Mouse (Mus musculus) neural tube, embryonic 13.5 days (tissue): Measurements from ENCODE around the gene Cnot11. TPM values are rescaled to one million over a fixed set of nuclear protein-coding genes. Genes with fewer than 3 reads are reported as not detected.
A peak's percentile ranks its signal among the peaks of the same experiment; 100 is the strongest.

ENCODE experiments used
- ATAC-seq: fragments of 200-750 bp; cut with Nextera tagmentation; 2 replicates; pipeline ENCODE4 v1.8.0; 2017; ENCODE audit warnings: low read depth, mild to moderate bottlenecking, moderate TSS enrichment, moderate library complexity
- H3K27ac ChIP-seq: fragments of 300-500 bp; sonication (generic); replicated peaks from 2 replicates; pipeline ENCODE4 v1.5.1; 2015; ENCODE audit warnings: moderate library complexity, mild to moderate bottlenecking, inconsistent platforms
- H3K27me3 ChIP-seq: fragments of 300-500 bp; sonication (generic); 2 replicates; pipeline ENCODE4 v1.6.1; 2015; ENCODE audit warnings: mild to moderate bottlenecking, inconsistent platforms
- H3K36me3 ChIP-seq: fragments of 300-500 bp; sonication (generic); 2 replicates; pipeline ENCODE4 v1.6.1; 2015; ENCODE audit warnings: mild to moderate bottlenecking, inconsistent platforms
- H3K4me1 ChIP-seq: fragments of 300-500 bp; sonication (generic); replicated peaks from 2 replicates; pipeline ENCODE4 v1.6.1; 2015; ENCODE audit warnings: inconsistent platforms
- H3K4me2 ChIP-seq: fragments of 300-500 bp; sonication (generic); 2 replicates; pipeline ENCODE4 v1.6.1; 2015; ENCODE audit warnings: inconsistent platforms, mild to moderate bottlenecking, moderate library complexity
- H3K4me3 ChIP-seq: fragments of 300-500 bp; sonication (generic); 2 replicates; pipeline ENCODE4 v1.5.1; 2015; ENCODE audit warnings: mild to moderate bottlenecking, inconsistent platforms
- H3K9ac ChIP-seq: fragments of 300-500 bp; sonication (generic); 2 replicates; pipeline ENCODE4 v1.6.1; 2015; ENCODE audit warnings: moderate library complexity, mild to moderate bottlenecking, inconsistent platforms
- H3K9me3 ChIP-seq: fragments of 300-500 bp; sonication (generic); 2 replicates; pipeline ENCODE4 v1.6.1; 2016; ENCODE audit warnings: inconsistent platforms
- WGBS: fragments of 180-500 bp; shearing (Covaris S2); methylation state at CpG from one replicate; pipeline ENCODE4 v1.1.7; 2015; 5-methylcytosine and 5-hydroxymethylcytosine counted together
- polyA plus RNA-seq: library from polyadenylated mRNA; unstranded; fragments of >200 nt; fragmentation: Nextera tagmentation; extraction: Ambion mirVana; gene quantifications from 2 replicates; pipeline ENCODE4 v1.2.1, GENCODE M21; 2015

Gene Cnot11
- polyA plus RNA-seq, 1 experiment from 2014 or later = 17.4 TPM

DNA sequence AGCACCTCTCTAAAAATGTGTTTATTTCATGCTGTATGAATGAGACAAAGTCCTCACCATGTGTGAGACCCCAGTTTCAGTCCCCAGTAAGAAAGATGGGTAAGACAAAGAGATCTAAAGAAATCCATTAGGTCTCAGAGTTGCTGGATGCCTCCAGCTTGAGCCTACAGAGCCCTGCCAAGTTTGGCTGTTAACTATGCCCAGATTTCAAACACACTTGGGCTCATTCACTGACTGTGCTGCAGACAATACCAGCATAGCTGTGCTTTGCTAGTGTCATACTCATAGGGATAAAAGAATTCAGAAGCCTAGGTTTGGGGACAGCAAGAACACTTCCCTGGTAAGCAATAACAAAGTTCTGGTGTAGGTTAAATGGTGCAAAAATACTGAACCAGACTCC lies 33.3 kb downstream of the Cnot11 start:
- Histone ChIP-seq H3K27ac (no peak overlapping the region), H3K36me3 (peaks cover 11% of the 10 kb centered on the region; the same call in 1 of the 2 replicates), H3K4me3 (no peak overlapping the region), H3K4me1 (peaks cover 13% of the 10 kb centered on the region), H3K9ac (no peak overlapping the region), H3K4me2 (no peak overlapping the region), H3K27me3 (no peaks in the 10 kb centered on the region), H3K9me3 (no peaks in the 10 kb centered on the region)
- ATAC-seq = no peak

DNA sequence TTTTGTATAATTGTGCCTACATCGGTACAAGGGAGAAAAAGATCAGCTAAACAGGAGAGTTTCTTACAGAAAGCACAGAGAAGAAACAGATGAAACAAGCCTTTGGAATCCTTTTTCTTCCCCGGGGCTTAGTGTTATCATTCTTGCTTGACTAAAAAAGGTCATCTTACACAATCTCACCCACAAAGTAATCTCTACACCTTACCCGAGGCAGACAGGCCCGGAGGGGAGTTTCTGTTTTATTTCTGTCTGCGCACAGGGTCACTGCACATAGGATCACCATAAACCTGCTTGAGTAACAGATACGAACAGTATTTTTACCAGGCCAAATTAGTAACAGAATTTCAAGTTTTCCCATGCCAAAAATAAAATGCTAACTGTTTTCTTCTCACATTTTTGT lies 36.9 kb downstream of the Cnot11 start:
- no peak for ATAC-seq
- WGBS = 72% methylated on average over 6 of the region's 6 CpGs

DNA sequence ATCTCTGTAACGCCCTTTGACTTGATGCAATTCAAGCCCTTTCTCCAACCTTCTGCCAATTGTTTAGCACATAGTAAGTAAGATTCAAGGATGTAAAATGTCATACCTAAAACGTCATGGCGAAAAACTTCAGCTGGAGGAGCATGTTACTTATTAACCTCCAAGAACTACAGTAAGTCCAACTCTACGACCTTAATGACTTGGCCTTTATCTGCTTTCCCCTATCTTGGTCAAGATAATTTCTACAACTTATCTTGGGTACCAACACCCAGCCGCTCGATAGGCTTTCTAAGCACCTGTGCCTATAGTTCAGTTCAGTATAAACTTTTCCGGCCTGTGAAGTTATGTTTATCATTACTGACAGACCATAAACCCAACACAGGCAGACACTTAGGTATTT lies 39.1 kb downstream of the Cnot11 start:
- no peak overlapping the region for H3K27ac ChIP-seq
- H3K4me1 ChIP-seq = peaks cover 30% of the 10 kb centered on the region
- WGBS = 90% methylated on average over 7 of the region's 7 CpGs
- H3K9me3 ChIP-seq = no peaks in the 10 kb centered on the region
- no peak overlapping the region for H3K9ac ChIP-seq
- peaks cover 3% of the 10 kb centered on the region; the same call in 1 of the 2 replicates for H3K36me3 ChIP-seq
- H3K27me3 ChIP-seq = no peaks in the 10 kb centered on the region
- no peak for ATAC-seq
- no peak overlapping the region for H3K4me2 ChIP-seq
- H3K4me3 ChIP-seq = no peak overlapping the region

More for the DNA sequence above, 36.9 kb downstream of the Cnot11 start:
- Histone ChIP-seq H3K36me3 (peaks cover 3% of the 10 kb centered on the region; the same call in 1 of the 2 replicates), H3K27ac (no peak overlapping the region), H3K4me2 (no peak overlapping the region), H3K9me3 (no peaks in the 10 kb centered on the region), H3K4me1 (peaks cover 25% of the 10 kb centered on the region), H3K9ac (no peak overlapping the region), H3K27me3 (no peaks in the 10 kb centered on the region), H3K4me3 (no peak overlapping the region)

DNA sequence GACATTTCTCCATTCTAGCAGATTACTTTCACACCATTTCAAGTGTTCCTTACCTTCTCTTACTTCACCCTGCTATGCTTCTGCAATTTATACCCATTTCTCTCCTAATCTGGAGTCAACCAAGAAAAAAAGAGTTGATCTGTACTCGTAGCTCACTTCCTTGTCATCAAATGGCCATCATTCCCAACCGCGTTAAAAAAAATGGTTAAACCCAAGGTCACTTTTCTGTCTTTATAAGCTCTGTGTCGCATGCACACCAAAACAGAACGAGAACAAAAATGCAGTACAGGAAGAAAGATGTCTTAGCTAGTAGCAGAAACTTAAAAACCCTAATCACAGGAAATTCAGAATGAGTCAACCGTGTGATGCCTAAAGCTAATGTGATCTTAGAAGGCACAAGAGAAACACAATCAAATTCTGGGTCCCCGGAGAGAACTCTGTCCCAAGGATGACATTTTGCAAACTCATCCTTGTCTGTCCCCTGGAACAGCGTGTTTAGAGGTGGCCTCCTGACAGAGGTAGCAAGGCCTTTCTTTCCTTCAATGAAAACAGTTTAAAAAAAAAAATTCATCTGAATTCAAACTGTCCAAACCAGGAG lies 41.1 kb downstream of the Cnot11 start:
- Histone ChIP-seq H3K4me3 (peak overlapping the region; percentile 68), H3K9ac (peak overlapping the region; percentile 96), H3K27me3 (no peaks in the 10 kb centered on the region), H3K27ac (0 out of 2 replicates have a peak overlapping the region, but pooled peaks have one; percentile 10), H3K36me3 (no peaks in the 10 kb centered on the region), H3K4me1 (peaks cover 30% of the 10 kb centered on the region), H3K9me3 (no peaks in the 10 kb centered on the region), H3K4me2 (peak overlapping the region; percentile 80)
- 18% methylated on average over 8 of the region's 8 CpGs for whole genome bisulfite sequencing
- ATAC-seq = no peak

DNA sequence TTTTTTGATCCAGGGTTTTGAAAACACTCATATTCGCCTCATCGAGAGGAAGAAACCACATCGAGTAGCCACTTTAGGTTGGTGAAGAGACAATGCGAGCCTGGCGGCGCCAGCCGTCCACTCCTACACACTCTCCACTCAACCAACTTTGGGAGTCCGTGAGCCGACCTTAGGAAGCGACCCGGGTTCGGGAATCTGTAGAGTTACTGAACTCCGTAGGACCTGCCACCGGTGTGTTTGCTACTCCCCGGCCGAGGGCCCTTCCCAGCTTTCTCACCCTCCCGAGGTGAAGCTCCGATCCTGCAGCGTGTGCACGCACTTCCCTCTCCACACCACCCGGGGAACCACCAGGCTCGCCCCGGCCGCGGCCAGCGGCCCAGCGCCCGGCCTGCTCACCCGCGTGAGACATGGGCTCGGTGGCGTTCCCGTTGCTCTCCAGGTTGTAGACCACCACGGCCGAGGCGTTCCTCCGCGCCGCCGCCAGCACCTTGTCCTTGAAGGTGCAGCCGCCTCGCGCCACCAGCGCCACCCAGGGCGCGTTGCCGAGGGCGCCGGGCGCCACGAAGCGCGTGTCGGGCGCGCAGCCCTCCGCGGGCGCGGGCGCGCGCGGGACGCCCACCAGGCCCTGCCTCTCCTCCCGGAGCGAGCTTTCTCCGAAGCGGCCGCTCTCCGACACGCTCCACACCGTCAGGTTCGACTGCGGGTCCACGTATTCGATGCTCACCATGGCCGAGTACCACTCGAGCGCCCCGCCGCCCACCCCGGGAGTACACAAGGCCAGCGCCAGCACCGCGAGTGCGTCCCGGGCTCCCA lies 41.8 kb downstream of the Cnot11 start:
- Histone ChIP-seq H3K27me3 (no peaks in the 10 kb centered on the region), H3K4me2 (peak overlapping the region; percentile 80), H3K36me3 (no peaks in the 10 kb centered on the region), H3K9ac (peak overlapping the region; percentile 96), H3K4me1 (peaks cover 25% of the 10 kb centered on the region), H3K9me3 (no peaks in the 10 kb centered on the region), H3K4me3 (peak overlapping the region; percentile 68), H3K27ac (peak overlapping the region; percentile 99)
- WGBS = under 1% methylated on average over 85 of the region's 88 CpGs
- ATAC-seq = peak; percentile 88

DNA sequence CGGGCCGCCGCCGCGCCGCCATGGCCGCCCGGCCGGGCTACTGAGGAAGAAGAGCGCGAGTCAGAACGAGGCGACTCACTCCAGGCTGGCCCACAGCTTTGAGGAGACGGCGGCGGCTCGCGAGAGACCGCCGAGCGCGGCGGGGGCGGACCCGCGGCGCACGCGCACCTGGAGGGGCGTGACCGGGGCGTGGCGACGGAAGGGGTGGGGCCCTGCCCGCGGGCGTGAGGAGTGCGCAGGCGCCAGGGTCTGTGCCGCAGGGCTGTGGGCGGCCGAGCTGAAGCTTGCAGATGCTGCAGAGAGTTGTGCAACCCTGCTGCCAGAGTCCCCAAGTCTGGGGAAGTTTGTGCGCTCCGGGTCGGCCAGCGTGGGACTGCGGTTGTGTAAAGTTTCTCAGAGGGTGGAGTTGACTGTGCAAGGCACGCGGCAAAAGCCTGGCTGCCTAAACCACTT lies 42.5 kb downstream of the Cnot11 start, which contains the start of gene Rnf149:
TSS of gene Rnf149 (minus strand) at position 153 of the 453 bp plus-strand sequence.
- ATAC-seq = peak; percentile 96

DNA sequence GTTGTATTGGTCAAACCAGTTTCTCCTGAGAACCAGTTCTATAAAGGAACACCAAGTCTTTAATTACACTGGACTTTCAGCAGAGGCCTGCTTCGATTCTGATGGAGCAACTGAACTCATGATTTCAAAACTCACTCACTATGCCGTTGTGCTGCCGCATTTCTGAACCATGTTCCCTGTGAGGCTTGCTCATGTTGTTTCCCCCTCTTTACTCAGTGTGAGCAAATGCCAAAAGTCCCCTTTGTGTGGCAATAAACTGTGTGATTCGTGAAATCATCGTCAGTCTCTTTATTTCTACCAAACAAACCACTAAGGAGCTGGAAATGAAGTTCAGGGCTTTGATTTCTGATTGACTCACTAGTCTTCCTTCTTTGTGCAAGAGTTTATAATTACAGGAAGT lies 43.7 kb downstream of the Cnot11 start:
- H3K36me3 ChIP-seq = no peaks in the 10 kb centered on the region
- peaks cover 23% of the 10 kb centered on the region for H3K4me1 ChIP-seq
- no peak for ATAC-seq
- no peaks in the 10 kb centered on the region for H3K27me3 ChIP-seq
- no peak overlapping the region for H3K4me2 ChIP-seq
- H3K9me3 ChIP-seq = no peaks in the 10 kb centered on the region
- WGBS = 90% methylated on average over 5 of the region's 5 CpGs
- no peak overlapping the region for H3K27ac ChIP-seq
- no peak overlapping the region for H3K9ac ChIP-seq
- no peak overlapping the region for H3K4me3 ChIP-seq

More for the DNA sequence above, 42.5 kb downstream of the Cnot11 start, which contains the start of gene Rnf149:
- Histone ChIP-seq H3K27me3 (no peaks in the 10 kb centered on the region), H3K4me2 (peak within 1 kb of the TSS; percentile 80), H3K4me3 (peak within 1 kb of the TSS; percentile 68), H3K36me3 (no peaks in the 10 kb centered on the region), H3K4me1 (peaks cover 23% of the 10 kb centered on the region), H3K27ac (peak within 1 kb of the TSS; percentile 99), H3K9ac (peak within 1 kb of the TSS; percentile 96), H3K9me3 (no peaks in the 10 kb centered on the region)
- WGBS = under 1% methylated on average over 48 of the region's 49 CpGs

DNA sequence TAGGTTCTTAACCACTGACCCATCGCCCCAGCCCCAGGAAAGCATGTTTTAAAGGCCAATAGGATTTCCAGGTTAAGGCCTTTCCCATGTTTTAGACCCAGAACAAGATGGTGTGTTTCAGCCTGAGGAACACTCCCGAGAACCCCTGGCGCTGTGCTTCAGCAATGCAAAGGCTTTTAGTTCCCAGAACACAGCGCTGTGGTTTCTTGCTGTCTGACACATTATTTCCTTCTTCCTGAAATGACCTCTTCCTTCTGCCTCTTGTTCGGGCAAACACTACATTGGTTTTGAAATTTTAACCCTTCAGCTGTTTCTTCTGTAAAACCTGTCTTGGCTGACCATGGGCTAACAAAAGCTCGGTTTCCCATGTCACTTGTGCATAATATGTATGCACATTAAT lies 44.3 kb downstream of the Cnot11 start:
- H3K9ac ChIP-seq = no peak overlapping the region
- H3K36me3 ChIP-seq = no peaks in the 10 kb centered on the region
- no peak for ATAC-seq
- peaks cover 23% of the 10 kb centered on the region for H3K4me1 ChIP-seq
- H3K4me3 ChIP-seq = no peak overlapping the region
- 86% methylated on average over 6 of the region's 6 CpGs for WGBS
- no peaks in the 10 kb centered on the region for H3K27me3 ChIP-seq
- no peak overlapping the region for H3K4me2 ChIP-seq
- no peaks in the 10 kb centered on the region for H3K9me3 ChIP-seq
- H3K27ac ChIP-seq = no peak overlapping the region

DNA sequence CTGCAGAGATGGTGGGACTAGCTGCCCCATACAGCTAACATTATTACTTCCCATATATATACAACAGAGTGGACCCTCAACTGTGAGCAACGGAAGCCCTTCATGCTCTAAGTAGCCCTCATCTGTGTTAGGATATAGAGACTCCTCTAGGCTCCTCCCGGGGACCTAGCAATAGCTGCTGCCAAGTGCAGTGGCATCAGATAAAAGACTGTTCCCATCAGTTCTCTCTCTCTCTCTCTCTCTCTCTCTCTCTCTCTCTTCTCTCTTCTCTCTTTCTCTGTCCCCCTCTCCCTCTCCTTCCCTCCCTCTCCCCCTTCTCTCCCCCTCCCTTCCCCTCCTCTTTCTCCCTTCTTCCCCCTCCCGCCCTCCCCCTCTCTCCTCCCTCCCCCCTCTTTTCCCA lies 46.4 kb downstream of the Cnot11 start:
- H3K4me2 ChIP-seq = no peak overlapping the region
- no peak overlapping the region for H3K27ac ChIP-seq
- no peak overlapping the region for H3K4me3 ChIP-seq
- H3K9ac ChIP-seq = no peak overlapping the region
- H3K36me3 ChIP-seq = no peaks in the 10 kb centered on the region
- H3K9me3 ChIP-seq = no peaks in the 10 kb centered on the region
- no peak for ATAC-seq
- H3K27me3 ChIP-seq = no peaks in the 10 kb centered on the region
- 81% methylated on average over 2 of the region's 3 CpGs for WGBS
- H3K4me1 ChIP-seq = peaks cover 5% of the 10 kb centered on the region; the same call in 1 of the 2 replicates

DNA sequence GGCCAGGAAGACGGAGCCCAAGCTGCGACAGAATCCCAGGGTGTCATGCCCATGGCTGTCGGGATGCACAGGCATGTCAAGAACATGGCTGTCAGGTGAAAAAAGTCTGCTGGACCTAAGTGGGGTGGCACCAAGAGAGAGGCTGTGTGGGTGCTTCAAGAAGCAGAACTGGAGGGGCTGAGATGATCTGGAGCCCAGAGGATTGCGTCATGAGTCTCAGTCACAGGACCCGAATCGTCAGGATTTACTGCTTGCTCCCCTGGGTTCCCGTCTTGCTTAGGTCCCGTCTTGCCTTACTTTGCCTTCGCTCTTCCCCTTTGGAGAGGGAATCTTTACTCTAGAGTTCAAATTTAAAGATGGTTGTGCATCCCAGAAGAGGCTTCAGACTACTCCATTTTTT lies 48.4 kb downstream of the Cnot11 start:
- 88% methylated on average over 9 of the region's 9 CpGs for WGBS
- Histone ChIP-seq H3K36me3 (no peaks in the 10 kb centered on the region), H3K4me2 (no peak overlapping the region), H3K4me1 (no peaks in the 10 kb centered on the region), H3K4me3 (no peak overlapping the region), H3K27me3 (no peaks in the 10 kb centered on the region), H3K9me3 (no peaks in the 10 kb centered on the region), H3K27ac (no peak overlapping the region), H3K9ac (no peak overlapping the region)
- no peak for ATAC-seq

DNA sequence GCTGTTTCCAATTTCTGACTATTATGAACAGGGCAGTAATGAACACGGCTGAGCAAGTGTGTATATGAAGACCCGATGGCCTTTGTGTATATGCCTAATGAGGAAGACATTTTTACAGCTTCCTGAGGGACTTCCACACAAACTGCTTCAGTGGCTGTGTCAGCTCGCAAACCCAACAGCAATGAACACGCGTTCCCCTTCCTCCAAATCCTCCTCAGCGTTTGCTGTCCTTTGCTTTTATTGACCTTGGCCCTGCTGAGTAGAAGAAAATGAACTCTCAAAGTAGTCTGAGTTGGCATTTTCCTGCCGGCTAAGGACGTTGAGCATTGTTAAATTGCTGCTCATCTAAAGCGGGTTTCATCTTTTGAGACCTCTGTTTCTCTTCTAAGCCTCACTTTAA lies 50.6 kb downstream of the Cnot11 start:
- ATAC-seq = no peak
- H3K9ac ChIP-seq = no peak overlapping the region
- WGBS = 84% methylated on average over 9 of the region's 9 CpGs
- no peaks in the 10 kb centered on the region for H3K9me3 ChIP-seq
- H3K4me1 ChIP-seq = no peaks in the 10 kb centered on the region
- no peaks in the 10 kb centered on the region for H3K27me3 ChIP-seq
- no peak overlapping the region for H3K4me2 ChIP-seq
- no peaks in the 10 kb centered on the region for H3K36me3 ChIP-seq
- H3K27ac ChIP-seq = no peak overlapping the region
- no peak overlapping the region for H3K4me3 ChIP-seq

DNA sequence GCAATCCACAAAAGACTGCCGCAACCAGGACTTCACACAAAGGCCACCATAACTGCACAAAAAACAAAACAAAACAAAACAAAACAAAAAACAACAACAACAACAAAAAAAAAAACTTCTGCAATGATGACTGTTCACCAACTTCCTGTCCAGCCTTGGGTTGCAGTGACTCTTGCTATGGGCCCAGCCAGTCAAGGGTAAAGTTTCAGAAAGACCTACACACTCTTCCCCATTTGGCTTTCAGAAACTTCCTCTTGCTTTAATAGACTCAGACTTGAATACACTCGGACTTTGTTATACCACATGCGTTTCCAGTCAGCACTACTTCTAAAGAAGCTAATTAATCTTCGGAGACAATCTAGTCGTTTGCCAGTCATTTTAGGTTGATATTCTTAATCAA lies 55.4 kb downstream of the Cnot11 start:
- WGBS = 84% methylated on average over 5 of the region's 5 CpGs

More for the DNA sequence above, 55.4 kb downstream of the Cnot11 start:
- no peaks in the 10 kb centered on the region for H3K36me3 ChIP-seq
- no peak for ATAC-seq
- H3K9me3 ChIP-seq = no peaks in the 10 kb centered on the region
- H3K4me1 ChIP-seq = no peaks in the 10 kb centered on the region
- no peak overlapping the region for H3K27ac ChIP-seq
- no peaks in the 10 kb centered on the region for H3K27me3 ChIP-seq
- H3K9ac ChIP-seq = no peak overlapping the region
- H3K4me3 ChIP-seq = no peak overlapping the region
- no peak overlapping the region for H3K4me2 ChIP-seq
